Mouse (Mus musculus) cerebellum, adult 9-11 months (tissue): ENCODE measurements around the gene Sh3bgrl2.

Experiments used
- DNase-seq: peaks from one replicate; pipeline ENCODE4 v3.0.0; 2022

The Sh3bgrl2 gene

GRCm38 (mm10) chr9:83631920-83632319, 83.8 kb downstream of the Sh3bgrl2 start:
- no peak for DNase-seq

GRCm38 (mm10) chr9:83634703-83635102, 86.6 kb downstream of the Sh3bgrl2 start:
- no peak for DNase-seq

GRCm38 (mm10) chr9:83635997-83636396, 87.9 kb downstream of the Sh3bgrl2 start:
- no peak for DNase-seq

GRCm38 (mm10) chr9:83643139-83643538, 95.0 kb downstream of the Sh3bgrl2 start:
- DNase-seq = no peak

GRCm38 (mm10) chr9:83643833-83644232, 95.7 kb downstream of the Sh3bgrl2 start:
- DNase-seq = no peak

GRCm38 (mm10) chr9:83646215-83646614, 98.1 kb downstream of the Sh3bgrl2 start:
- DNase-seq = no peak

- no peak for DNase-seq
Observed at GRCm38 (mm10) chr9:83646691-83647090, 98.6 kb downstream of the Sh3bgrl2 start.

GRCm38 (mm10) chr9:83647919-83648705, 100.0 kb downstream of the Sh3bgrl2 start:
- DNase-seq = no peak

- no peak for DNase-seq
Observed at GRCm38 (mm10) chr9:83648733-83649132, 100.6 kb downstream of the Sh3bgrl2 start.

GRCm38 (mm10) chr9:83652015-83652414, 103.9 kb downstream of the Sh3bgrl2 start:
- DNase-seq = no peak

- no peak for DNase-seq
Observed at GRCm38 (mm10) chr9:83652590-83653172, 104.6 kb downstream of the Sh3bgrl2 start.

- DNase-seq = no peak
Observed at GRCm38 (mm10) chr9:83654601-83655000, 106.5 kb downstream of the Sh3bgrl2 start.

GRCm38 (mm10) chr9:83656960-83657651, 109.0 kb downstream of the Sh3bgrl2 start:
- no peak for DNase-seq

GRCm38 (mm10) chr9:83657652-83658002, 109.5 kb downstream of the Sh3bgrl2 start:
- DNase-seq = no peak

GRCm38 (mm10) chr9:83659081-83659480, 111.0 kb downstream of the Sh3bgrl2 start:
- DNase-seq = no peak

GRCm38 (mm10) chr9:83661811-83662210, 113.7 kb downstream of the Sh3bgrl2 start:
- DNase-seq = no peak

- DNase-seq = no peak
Observed at GRCm38 (mm10) chr9:83663981-83664897, 116.1 kb downstream of the Sh3bgrl2 start.

GRCm38 (mm10) chr9:83664951-83665350, 116.8 kb downstream of the Sh3bgrl2 start:
- DNase-seq = no peak

- no peak for DNase-seq
Observed at GRCm38 (mm10) chr9:83667031-83667430, 118.9 kb downstream of the Sh3bgrl2 start.

- DNase-seq = no peak
Observed at GRCm38 (mm10) chr9:83679626-83680025, 131.5 kb downstream of the Sh3bgrl2 start.

- no peak for DNase-seq
Observed at GRCm38 (mm10) chr9:83681661-83682655, 133.8 kb downstream of the Sh3bgrl2 start.
